Mouse (Mus musculus): ENCODE data around the gene Spag7. TPM values are rescaled to one million over a fixed set of nuclear protein-coding genes. Genes with fewer than 3 reads are reported as not detected.

The Spag7 gene
- polyA plus RNA-seq (2015; fragmentation: Nextera tagmentation; extraction: Ambion mirVana): 155 and 164 TPM in 2 replicates

DNA sequence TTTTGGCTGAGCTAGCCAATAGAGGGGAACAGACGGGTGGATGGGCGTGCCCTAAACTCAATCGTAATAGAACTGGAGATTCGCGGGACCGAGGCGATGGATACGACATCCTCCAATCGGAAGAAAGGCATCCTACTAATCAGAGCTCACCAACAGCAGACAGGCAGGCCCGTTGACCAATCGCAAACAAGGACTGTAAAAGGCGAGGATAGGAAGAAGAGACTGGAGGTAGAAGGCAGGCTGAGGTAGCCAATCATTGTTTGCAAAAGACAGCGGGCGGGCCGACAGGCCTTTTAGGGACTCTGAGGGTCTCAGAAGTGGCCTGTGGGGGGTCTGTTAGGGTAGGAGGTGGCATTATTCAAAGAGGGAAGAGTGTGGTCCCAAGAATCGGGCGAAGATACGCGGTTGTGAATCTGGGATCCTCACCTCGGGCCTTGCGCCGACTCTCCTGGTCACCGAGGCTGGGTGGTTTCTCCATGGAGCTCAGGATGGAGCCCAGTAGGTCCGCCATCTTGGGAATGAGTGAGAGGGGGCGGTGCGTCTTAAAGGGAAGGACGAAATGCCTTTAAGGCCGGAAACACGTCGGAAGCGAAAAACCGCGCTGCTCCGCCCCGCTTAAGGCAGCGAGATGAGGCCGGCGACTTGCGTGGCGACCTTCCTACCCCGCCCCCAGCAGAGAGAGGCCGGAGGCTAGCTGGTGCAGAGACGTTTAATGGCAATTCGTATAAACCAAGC is at the start of gene Spag7:
TSS of gene Spag7 (minus strand) at position 646 of the 735 bp plus-strand sequence.
- Histone ChIP-seq H3K36me3 (peaks cover 41% of the 10 kb centered on the region), H3K4me3 (replicated peaks) (peak within 1 kb of the TSS; percentile 73), H3K4me2 (replicated peaks) (peak within 1 kb of the TSS; percentile 86), H3K9me3 (replicated peaks) (no peaks in the 10 kb centered on the region), H3K9ac (peak within 1 kb of the TSS; percentile 68), H3K27me3 (no peaks in the 10 kb centered on the region), H3K4me1 (peaks cover 36% of the 10 kb centered on the region), H3K27ac (replicated peaks) (peak within 1 kb of the TSS; percentile 100)
- peak; percentile 95 for ATAC-seq (ENCODE audit: insufficient number of reproducible peaks, low FRiP score, low TSS enrichment, low read depth)
- WGBS: under 1% methylated on average over 44 of the region's 44 CpGs

DNA sequence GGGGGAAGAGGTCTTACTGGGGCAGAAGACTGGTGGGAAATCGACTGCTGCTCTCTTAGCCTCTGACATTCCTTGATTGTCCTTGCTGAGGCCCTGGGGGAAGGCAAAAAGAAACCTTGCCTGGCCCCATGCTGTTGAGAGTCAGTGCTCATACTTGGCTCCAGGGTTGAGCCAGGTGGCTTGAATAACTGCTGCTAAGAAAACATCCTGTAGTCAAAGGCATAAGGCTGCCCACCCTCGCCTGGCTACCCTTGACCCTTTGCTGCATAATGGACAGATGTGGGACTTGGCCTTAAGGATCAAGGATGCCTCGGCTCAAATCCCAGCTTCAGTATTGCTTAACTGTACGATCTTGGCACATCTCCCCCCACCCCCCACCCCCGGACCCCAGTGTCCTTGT is 49.3 kb upstream of the Spag7 start:
- Histone ChIP-seq H3K9ac (no peak overlapping the region), H3K36me3 (peaks cover 85% of the 10 kb centered on the region), H3K27ac (replicated peaks) (no peak overlapping the region), H3K4me2 (replicated peaks) (no peak overlapping the region), H3K27me3 (no peaks in the 10 kb centered on the region), H3K4me3 (replicated peaks) (no peak overlapping the region), H3K4me1 (no peaks in the 10 kb centered on the region), H3K9me3 (replicated peaks) (no peaks in the 10 kb centered on the region)
- no peak for ATAC-seq (ENCODE audit: insufficient number of reproducible peaks, low FRiP score, low TSS enrichment, low read depth)
- WGBS: 61% methylated on average over 5 of the region's 5 CpGs

DNA sequence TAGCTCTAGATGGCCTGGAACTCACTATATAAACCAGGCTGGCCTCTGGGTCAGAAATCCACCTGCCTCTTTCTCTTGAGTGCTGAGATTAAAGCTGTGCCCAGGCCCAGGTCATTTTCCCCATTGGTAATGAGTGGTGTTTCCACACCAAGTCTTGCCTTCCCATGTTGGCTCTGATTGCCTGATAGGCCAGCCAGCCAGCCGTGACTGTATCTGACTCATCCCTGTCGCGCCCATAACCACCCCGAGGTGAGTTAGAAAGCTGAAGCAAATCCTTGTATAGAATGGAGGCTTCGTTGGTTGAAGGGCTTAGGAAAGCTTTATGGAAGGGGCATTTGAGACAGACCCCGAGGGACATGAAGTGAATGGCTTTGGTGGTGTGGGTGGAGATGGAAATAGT is 46.6 kb upstream of the Spag7 start:
- H3K4me3 ChIP-seq (replicated peaks): no peak overlapping the region
- no peak overlapping the region for H3K27ac ChIP-seq (replicated peaks)
- H3K36me3 ChIP-seq: peaks cover 73% of the 10 kb centered on the region
- H3K27me3 ChIP-seq: no peaks in the 10 kb centered on the region
- H3K9me3 ChIP-seq (replicated peaks): no peaks in the 10 kb centered on the region
- H3K9ac ChIP-seq: no peak overlapping the region
- no peak overlapping the region for H3K4me2 ChIP-seq (replicated peaks)
- WGBS: 86% methylated on average over 6 of the region's 6 CpGs
- no peak for ATAC-seq (ENCODE audit: insufficient number of reproducible peaks, low FRiP score, low TSS enrichment, low read depth)
- no peaks in the 10 kb centered on the region for H3K4me1 ChIP-seq

DNA sequence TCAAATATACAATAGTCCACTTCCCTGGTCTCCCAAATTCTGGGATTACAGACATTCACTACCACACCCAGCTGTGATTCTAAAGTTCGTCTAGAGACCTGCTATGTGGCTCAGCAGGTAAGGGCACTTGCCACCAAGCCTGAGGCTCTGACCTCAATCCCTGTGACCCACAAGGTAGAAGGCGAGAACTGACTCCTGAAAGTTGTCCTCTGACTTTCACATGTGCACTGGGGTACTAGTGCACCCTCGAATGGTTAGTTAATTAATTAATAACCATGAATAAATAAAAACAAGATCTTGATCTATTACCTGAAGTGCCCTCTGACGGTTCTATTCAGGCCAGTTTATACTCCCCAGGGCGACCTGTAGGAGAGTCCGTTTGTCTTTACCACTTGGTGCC is 44.0 kb upstream of the Spag7 start:
- H3K36me3 ChIP-seq: peaks cover 73% of the 10 kb centered on the region

DNA sequence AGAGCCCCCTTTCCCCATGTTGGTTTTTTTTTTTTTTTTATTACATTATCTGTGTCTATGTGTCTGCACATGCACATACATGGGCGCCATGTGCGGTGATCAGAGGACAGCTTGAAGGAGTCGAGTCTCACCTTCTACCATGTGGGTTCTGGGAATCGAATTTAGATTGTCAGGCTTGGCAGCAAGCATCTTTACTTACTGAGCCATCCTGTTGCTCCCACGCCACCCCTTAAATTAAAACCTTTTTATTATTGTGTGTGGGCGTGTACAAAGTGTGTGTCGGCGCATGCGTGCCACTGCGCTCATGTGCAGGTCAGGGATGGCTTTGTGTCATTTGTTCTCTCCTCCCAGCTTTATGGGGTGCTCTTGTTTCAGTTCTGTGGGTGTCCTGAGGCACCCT is 41.8 kb upstream of the Spag7 start:
- no peak overlapping the region for H3K9ac ChIP-seq
- H3K4me2 ChIP-seq (replicated peaks): no peak overlapping the region
- H3K36me3 ChIP-seq: peaks cover 74% of the 10 kb centered on the region
- no peak for ATAC-seq (ENCODE audit: insufficient number of reproducible peaks, low FRiP score, low TSS enrichment, low read depth)
- H3K27me3 ChIP-seq: no peaks in the 10 kb centered on the region
- no peaks in the 10 kb centered on the region for H3K9me3 ChIP-seq (replicated peaks)
- 93% methylated on average over 10 of the region's 10 CpGs for WGBS
- H3K4me1 ChIP-seq: no peaks in the 10 kb centered on the region
- no peak overlapping the region for H3K4me3 ChIP-seq (replicated peaks)
- H3K27ac ChIP-seq (replicated peaks): no peak overlapping the region

More for the DNA sequence above, 44.0 kb upstream of the Spag7 start:
- Histone ChIP-seq H3K9me3 (replicated peaks) (no peaks in the 10 kb centered on the region), H3K27ac (replicated peaks) (no peak overlapping the region), H3K4me2 (replicated peaks) (no peak overlapping the region), H3K4me3 (replicated peaks) (no peak overlapping the region), H3K4me1 (no peaks in the 10 kb centered on the region), H3K27me3 (no peaks in the 10 kb centered on the region), H3K9ac (no peak overlapping the region)
- WGBS: 86% methylated on average over 6 of the region's 6 CpGs
- ATAC-seq (ENCODE audit: insufficient number of reproducible peaks, low FRiP score, low TSS enrichment, low read depth): no peak

DNA sequence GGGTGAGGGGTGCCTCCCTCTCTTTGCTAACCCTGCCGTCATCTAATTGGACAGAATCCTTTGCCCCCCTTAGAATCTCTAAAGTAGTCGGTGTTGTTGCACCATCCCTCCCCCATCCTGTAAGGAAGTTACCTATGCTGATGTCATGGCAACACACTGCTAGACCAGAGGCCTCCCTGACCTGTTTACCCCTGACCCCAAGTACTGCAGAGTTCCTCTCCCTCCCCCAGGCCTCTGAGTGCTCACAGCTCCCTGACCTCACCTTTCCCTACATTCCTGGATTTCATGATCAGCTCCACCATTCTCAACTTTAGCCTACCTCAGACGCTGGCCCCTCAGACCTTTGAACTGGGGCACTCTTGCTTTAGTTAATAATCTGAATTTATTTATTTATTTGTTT is 36.9 kb upstream of the Spag7 start:
- no peak overlapping the region for H3K4me3 ChIP-seq (replicated peaks)
- H3K4me2 ChIP-seq (replicated peaks): no peak overlapping the region
- no peak overlapping the region for H3K9ac ChIP-seq
- no peak overlapping the region for H3K27ac ChIP-seq (replicated peaks)
- H3K36me3 ChIP-seq: peaks cover 80% of the 10 kb centered on the region
- peaks cover 23% of the 10 kb centered on the region for H3K4me1 ChIP-seq
- H3K27me3 ChIP-seq: no peaks in the 10 kb centered on the region
- 77% methylated on average over 3 of the region's 3 CpGs for WGBS
- no peak for ATAC-seq (ENCODE audit: insufficient number of reproducible peaks, low FRiP score, low TSS enrichment, low read depth)
- no peaks in the 10 kb centered on the region for H3K9me3 ChIP-seq (replicated peaks)

DNA sequence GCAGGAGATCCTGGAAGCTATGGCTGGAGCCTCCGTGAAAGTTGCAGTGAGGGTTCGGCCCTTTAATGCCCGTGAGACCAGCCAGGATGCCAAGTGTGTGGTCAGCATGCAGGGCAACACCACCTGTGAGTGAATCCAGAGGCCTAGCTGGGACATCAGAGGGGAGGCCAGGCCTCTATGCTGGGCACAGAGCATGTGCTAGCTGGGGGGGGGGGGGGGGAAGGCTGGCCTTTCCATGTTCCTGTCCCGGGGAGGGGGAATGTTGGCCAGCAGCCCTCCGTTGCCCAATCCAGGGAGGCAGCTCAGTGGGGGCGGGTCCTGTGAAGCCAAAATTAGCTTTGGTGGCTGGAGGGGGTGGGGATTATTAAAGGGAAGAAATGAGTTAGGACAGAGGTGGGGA is 33.6 kb upstream of the Spag7 start:
- Histone ChIP-seq H3K9me3 (replicated peaks) (no peaks in the 10 kb centered on the region), H3K27ac (replicated peaks) (no peak overlapping the region), H3K4me3 (replicated peaks) (no peak overlapping the region), H3K4me1 (peaks cover 27% of the 10 kb centered on the region), H3K27me3 (no peaks in the 10 kb centered on the region), H3K4me2 (replicated peaks) (peak overlapping the region; percentile 81), H3K36me3 (peaks cover 48% of the 10 kb centered on the region), H3K9ac (no peak overlapping the region)
- 40% methylated on average over 5 of the region's 6 CpGs for WGBS
- ATAC-seq (ENCODE audit: insufficient number of reproducible peaks, low FRiP score, low TSS enrichment, low read depth): no peak

DNA sequence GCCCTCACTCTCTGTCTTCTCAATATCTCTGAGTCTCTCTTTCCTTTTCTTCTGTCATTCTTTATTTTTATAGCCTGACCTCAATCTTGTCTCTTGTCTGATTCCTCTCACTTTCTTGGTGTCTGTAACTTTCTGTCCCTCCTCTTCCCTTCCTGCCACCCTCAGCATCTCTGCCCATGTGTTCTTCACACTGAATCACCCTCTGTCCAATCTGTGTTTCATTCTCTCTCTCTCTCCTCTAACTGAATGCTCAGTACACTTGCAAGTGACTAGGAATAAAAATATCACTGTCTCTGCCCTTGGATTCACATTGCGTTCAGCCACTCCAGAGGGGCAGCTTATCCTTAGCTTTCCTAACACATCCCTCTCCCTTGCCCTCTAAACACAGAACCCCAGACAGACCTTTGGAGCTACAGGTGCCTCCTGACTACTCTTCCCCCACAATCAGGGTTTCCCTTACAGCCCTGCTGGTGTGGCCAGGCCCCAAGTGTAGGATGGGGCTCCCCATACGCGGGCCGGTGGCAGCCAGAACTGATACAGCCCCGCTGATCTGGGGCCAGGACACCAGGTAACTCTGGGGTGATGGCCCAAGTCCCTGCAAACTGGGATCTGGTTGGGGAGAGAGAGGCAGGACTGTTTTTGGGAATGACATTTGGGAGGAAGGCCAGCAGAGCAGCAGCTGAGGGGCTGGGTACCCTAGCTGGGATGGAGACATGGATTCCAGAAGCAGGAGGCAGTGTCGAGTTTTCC is 32.9 kb upstream of the Spag7 start:
- peak overlapping the region; percentile 81 for H3K4me2 ChIP-seq (replicated peaks)
- no peak for ATAC-seq (ENCODE audit: insufficient number of reproducible peaks, low FRiP score, low TSS enrichment, low read depth)
- peaks cover 27% of the 10 kb centered on the region for H3K4me1 ChIP-seq
- H3K27me3 ChIP-seq: no peaks in the 10 kb centered on the region
- peaks cover 42% of the 10 kb centered on the region for H3K36me3 ChIP-seq
- 77% methylated on average over 6 of the region's 6 CpGs for WGBS
- peak overlapping the region; percentile 98; the same call in 1 of the 2 replicates for H3K9ac ChIP-seq
- peak overlapping the region; percentile 97 for H3K4me3 ChIP-seq (replicated peaks)
- no peaks in the 10 kb centered on the region for H3K9me3 ChIP-seq (replicated peaks)
- no peak overlapping the region for H3K27ac ChIP-seq (replicated peaks)

DNA sequence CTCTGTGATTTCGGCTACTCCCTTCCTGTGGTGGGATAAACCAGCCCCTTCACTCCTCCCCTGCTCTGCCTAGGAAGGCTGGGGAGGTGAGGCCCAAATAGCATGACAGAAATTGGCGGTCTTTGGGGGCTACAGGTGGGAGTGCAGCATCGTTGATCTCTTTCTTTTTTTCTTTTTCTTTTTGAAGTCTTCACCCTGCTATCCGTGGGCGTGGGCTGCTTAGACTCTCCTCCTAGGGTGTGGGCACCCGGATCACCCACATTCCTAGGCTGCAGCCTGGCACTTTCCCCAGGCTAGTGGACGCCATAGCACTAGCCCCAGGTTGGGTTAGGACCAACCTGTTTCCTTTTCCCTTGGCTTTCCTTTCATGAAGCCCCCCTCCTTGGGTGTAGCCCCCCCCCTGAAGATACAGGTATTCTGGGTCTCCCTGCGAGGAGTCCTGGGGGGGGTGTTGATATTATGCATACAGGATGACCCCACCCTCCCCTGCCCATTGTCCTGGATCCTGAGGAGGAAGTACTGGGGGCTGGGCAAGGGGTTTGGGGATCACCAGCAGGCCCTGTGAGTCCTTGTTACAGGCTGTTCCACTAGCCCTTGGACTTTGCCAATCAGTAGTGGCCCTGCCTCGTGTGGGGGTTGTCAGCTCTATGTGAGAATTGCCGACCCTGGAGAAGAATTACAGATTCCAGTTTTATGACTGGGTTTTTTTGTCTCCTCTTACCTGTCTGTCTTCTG is 32.2 kb upstream of the Spag7 start:
- no peaks in the 10 kb centered on the region for H3K27me3 ChIP-seq
- peak overlapping the region; percentile 98 for H3K27ac ChIP-seq (replicated peaks)

GRCm38 (mm10) chr11:70700613-70701012 is 31.4 kb upstream of the Spag7 start:
- H3K9me3 ChIP-seq (replicated peaks): no peaks in the 10 kb centered on the region
- H3K9ac ChIP-seq: peak overlapping the region; percentile 98
- peak overlapping the region; percentile 81 for H3K4me2 ChIP-seq (replicated peaks)
- H3K27ac ChIP-seq (replicated peaks): peak overlapping the region; percentile 98
- no peaks in the 10 kb centered on the region for H3K27me3 ChIP-seq
- peaks cover 27% of the 10 kb centered on the region for H3K36me3 ChIP-seq
- WGBS: 0% methylated on average over 34 of the region's 34 CpGs
- H3K4me3 ChIP-seq (replicated peaks): peak overlapping the region; percentile 97
- peaks cover 27% of the 10 kb centered on the region for H3K4me1 ChIP-seq
- peak; percentile 40 for ATAC-seq (ENCODE audit: insufficient number of reproducible peaks, low FRiP score, low TSS enrichment, low read depth)

More for the DNA sequence above, 32.2 kb upstream of the Spag7 start:
- Histone ChIP-seq H3K9ac (peak overlapping the region; percentile 98), H3K4me2 (replicated peaks) (peak overlapping the region; percentile 81), H3K4me1 (peaks cover 27% of the 10 kb centered on the region), H3K9me3 (replicated peaks) (no peaks in the 10 kb centered on the region), H3K4me3 (replicated peaks) (peak overlapping the region; percentile 97), H3K36me3 (peaks cover 34% of the 10 kb centered on the region)
- WGBS: 16% methylated on average over 10 of the region's 10 CpGs
- ATAC-seq (ENCODE audit: insufficient number of reproducible peaks, low FRiP score, low TSS enrichment, low read depth): no peak

Measured in embryonic facial prominence, embryonic 15.5 days (tissue).